Comparison of ENCODE assay signal across 11 mouse cellular contexts in the genomic region with DNA sequence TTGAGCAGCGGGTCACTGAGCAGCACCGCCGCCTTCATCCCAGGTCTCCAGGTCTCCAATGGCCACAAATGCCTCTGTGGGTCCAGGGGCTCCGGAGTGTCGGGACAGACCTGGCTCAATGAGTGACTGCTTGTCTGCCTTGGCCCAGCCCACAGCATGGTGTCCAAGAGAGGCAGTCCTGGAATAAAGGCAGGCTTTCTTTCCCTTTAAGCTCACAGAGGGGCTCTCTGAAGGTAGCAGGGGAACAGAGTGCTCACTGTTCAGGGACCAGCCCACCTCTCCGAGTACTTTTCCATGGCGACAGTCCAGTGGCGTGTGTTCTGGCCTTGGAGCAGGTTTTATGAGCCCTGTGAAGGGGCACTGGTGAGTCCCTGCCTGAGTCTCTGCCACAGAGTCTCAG.
DNase-seq lines count a peak whose midpoint lies in the region; ATAC-seq and TF ChIP-seq lines count a peak whose summit lies in the region.
"Had no signal": no experiment of that assay in that cellular context is flagged by ENCODE, and none has a peak within 500 bp of the region (broad histone marks: within the 10 kb centered on the region; RNA-seq: fewer than 3 reads in every experiment).

No protein-coding gene starts in this region.

- no peaks in the 10 kb centered on the region for H3K9me3 ChIP-seq in hindbrain, embryonic 16.5 days (ENCODE audit: control insufficient read depth, low read length)
- H3K9me3 ChIP-seq: heart, embryonic 15.5 days had no signal

- WGBS in hindbrain, embryonic 16.5 days: 43% methylated on average over 8 of the region's 8 CpGs
- WGBS in olfactory bulb, adult 2 months: 64% methylated on average over 8 of the region's 8 CpGs

- no peaks in the 10 kb centered on the region for H3K36me3 ChIP-seq in hindbrain, embryonic 16.5 days (ENCODE audit: control insufficient read depth, insufficient read depth, low read length)
- H3K36me3 ChIP-seq: heart, embryonic 15.5 days had no signal

- no peak overlapping the region for H3K4me2 ChIP-seq in hindbrain, embryonic 16.5 days (ENCODE audit: low read length)
- H3K4me2 ChIP-seq: heart, embryonic 15.5 days had no signal

- DNase-seq in embryo, embryonic 11 days: peak; percentile 39
- no peak for DNase-seq in embryo, embryonic 10 days (ENCODE audit: low spot score)
- DNase-seq in right cerebral cortex, postnatal 10 days (ENCODE audit: low spot score in 2 of 2): peak; percentile 73 to 75
- DNase-seq in right cerebral cortex, postnatal 14 days: no peak
- no peak for DNase-seq in heart, postnatal 14 days
- DNase-seq in heart, postnatal 10 days: no peak
- DNase-seq: lung, postnatal 4 days had no signal

- intact Hi-C loops in heart, postnatal 14 days (cut with DNase I): no loop called here
- intact Hi-C loops in heart, postnatal 10 days (cut with DNase I): no loop called here

- H3K27ac ChIP-seq in hindbrain, embryonic 16.5 days (ENCODE audit: low read depth, low read length): peak overlapping the region; percentile 35
- H3K27ac ChIP-seq in olfactory bulb, adult 2 months (ENCODE audit: insufficient read depth, low read depth, low read length): 0 out of 2 replicates have a peak overlapping the region, but pooled peaks have one; percentile 1
- H3K27ac ChIP-seq: heart, embryonic 15.5 days had no signal

- no peak for TF ChIP-seq CTCF in olfactory bulb, adult 2 months (IDR thresholded peaks at IDR 0.05; ENCODE audit: insufficient read depth, low read depth, low read length)

- H3K27me3 ChIP-seq in hindbrain, embryonic 16.5 days (replicated peaks; ENCODE audit: control insufficient read depth, insufficient read depth, low read length): no peaks in the 10 kb centered on the region
- H3K27me3 ChIP-seq: heart, embryonic 15.5 days; Patski had no signal

- H3K4me1 ChIP-seq in hindbrain, embryonic 16.5 days (ENCODE audit: control insufficient read depth, insufficient read depth, low read depth, low read length): peaks cover 28% of the 10 kb centered on the region
- peaks cover 22% of the 10 kb centered on the region for H3K4me1 ChIP-seq in olfactory bulb, adult 2 months (ENCODE audit: control insufficient read depth, insufficient read depth, low read length)

- ATAC-seq in hindbrain, embryonic 16.5 days: peak; percentile 75
- ATAC-seq: Patski had no signal

- no peak overlapping the region for H3K9ac ChIP-seq in hindbrain, embryonic 16.5 days (ENCODE audit: low read depth, low read length)
- H3K9ac ChIP-seq: heart, embryonic 15.5 days had no signal

- TF ChIP-seq POLR2A in olfactory bulb, adult 2 months (IDR thresholded peaks at IDR 0.05; ENCODE audit: insufficient read depth, low read depth, low read length): no peak

- H3K4me3 ChIP-seq in hindbrain, embryonic 16.5 days (ENCODE audit: low read length): no peak overlapping the region
- H3K4me3 ChIP-seq in olfactory bulb, adult 2 months (ENCODE audit: insufficient read depth, low read depth, low read length): no peak overlapping the region
- H3K4me3 ChIP-seq: heart, embryonic 15.5 days had no signal

Comparison
In these comparisons a context has a peak if more than half of its experiments do, and no peak if none do; other contexts are left out.
1. DNase-seq: peak in embryo, embryonic 11 days (single experiment) and right cerebral cortex, postnatal 10 days (2 of 2); none in embryo, embryonic 10 days (single experiment), right cerebral cortex, postnatal 14 days (single experiment), heart, postnatal 14 days (0 of 2) and heart, postnatal 10 days (0 of 2).